Mouse (Mus musculus) heart, embryonic 16.5 days (tissue): ENCODE data around the gene Dcaf4. TPM values are rescaled to one million over a fixed set of nuclear protein-coding genes. Genes with fewer than 3 reads are reported as not detected.

Source experiments
- ATAC-seq: fragments of 200-750 bp; cut with Nextera tagmentation; replicated peaks from 2 replicates; pipeline ENCODE4 v1.8.0; 2017; ENCODE audit warnings: moderate number of reproducible peaks; ENCODE audit not compliant: insufficient read depth, low FRiP score; ENCODE audit errors: extremely low read depth
- H3K27ac ChIP-seq: fragments of 300-500 bp; sonication (generic); 2 replicates; pipeline ENCODE4 v1.5.1; 2014; ENCODE audit warnings: mild to moderate bottlenecking, low read length, control low read depth, moderate library complexity
- H3K27me3 ChIP-seq: fragments of 300-500 bp; sonication (generic); 2 replicates; pipeline ENCODE4 v1.6.1; 2014; ENCODE audit warnings: low read length, mixed read lengths; ENCODE audit not compliant: control insufficient read depth, insufficient read depth
- H3K36me3 ChIP-seq: fragments of 300-500 bp; sonication (generic); 2 replicates; pipeline ENCODE4 v1.6.1; 2014; ENCODE audit not compliant: control insufficient read depth, insufficient read depth
- H3K4me1 ChIP-seq: fragments of 300-500 bp; sonication (generic); 2 replicates; pipeline ENCODE4 v1.6.1; 2014; ENCODE audit warnings: low read length, mixed read lengths; ENCODE audit not compliant: control insufficient read depth, insufficient read depth
- H3K4me2 ChIP-seq: fragments of 300-500 bp; sonication (generic); 2 replicates; pipeline ENCODE4 v1.6.1; 2014; ENCODE audit warnings: low read depth, mild to moderate bottlenecking, control low read depth, low read length
- H3K4me3 ChIP-seq: fragments of 300-500 bp; sonication (generic); 2 replicates; pipeline ENCODE4 v1.5.1; 2014; ENCODE audit warnings: mild to moderate bottlenecking, control low read depth, low read length
- H3K9ac ChIP-seq: fragments of 300-500 bp; sonication (generic); 2 replicates; pipeline ENCODE4 v1.6.1; 2014; ENCODE audit warnings: low read length, control low read depth
- H3K9me3 ChIP-seq: fragments of 300-500 bp; sonication (generic); replicated peaks from 2 replicates; pipeline ENCODE4 v1.6.1; 2016; ENCODE audit warnings: low read length; ENCODE audit not compliant: control insufficient read depth
- WGBS: fragments of 180-500 bp; shearing (Covaris S2); extraction: QIAGEN DNeasy Blood & Tissue Kit; methylation state at CpG from one replicate; pipeline ENCODE4 v1.1.7; 2014; 5-methylcytosine and 5-hydroxymethylcytosine counted together
- polyA plus RNA-seq: library from polyadenylated mRNA; unstranded; fragments of >200 nt; fragmentation: Nextera tagmentation; extraction: Ambion mirVana; gene quantifications from 2 replicates; pipeline ENCODE4 v1.2.1, GENCODE M21; 2015

Dcaf4 gene
- polyA plus RNA-seq, 1 experiment from 2014 or later: 27.4 TPM

GRCm38 (mm10) chr12:83544791-83545190 is 24.5 kb downstream of the Dcaf4 start:
- Histone ChIP-seq H3K9ac (no peak overlapping the region), H3K4me2 (no peak overlapping the region), H3K9me3 (no peaks in the 10 kb centered on the region), H3K4me1 (peaks cover 3% of the 10 kb centered on the region; the same call in 1 of the 2 replicates), H3K36me3 (peaks cover 26% of the 10 kb centered on the region), H3K4me3 (no peak overlapping the region), H3K27ac (no peak overlapping the region), H3K27me3 (no peaks in the 10 kb centered on the region)
- ATAC-seq: no peak

GRCm38 (mm10) chr12:83551305-83551704 is 31.0 kb downstream of the Dcaf4 start:
- ATAC-seq: no peak
- Histone ChIP-seq H3K4me2 (no peak overlapping the region), H3K36me3 (peaks cover 46% of the 10 kb centered on the region), H3K27ac (no peak overlapping the region), H3K4me3 (no peak overlapping the region), H3K9me3 (no peaks in the 10 kb centered on the region), H3K4me1 (no peaks in the 10 kb centered on the region), H3K9ac (no peak overlapping the region), H3K27me3 (no peaks in the 10 kb centered on the region)
- 86% methylated on average over 16 of the region's 16 CpGs for WGBS

- no peaks in the 10 kb centered on the region for H3K27me3 ChIP-seq
- 81% methylated on average over 4 of the region's 4 CpGs for WGBS
- H3K9me3 ChIP-seq: no peaks in the 10 kb centered on the region
- no peak overlapping the region for H3K27ac ChIP-seq
- peaks cover 45% of the 10 kb centered on the region for H3K36me3 ChIP-seq
- no peak overlapping the region for H3K9ac ChIP-seq
- ATAC-seq: no peak
- no peak overlapping the region for H3K4me2 ChIP-seq
- H3K4me1 ChIP-seq: no peaks in the 10 kb centered on the region
- no peak overlapping the region for H3K4me3 ChIP-seq
Measured at GRCm38 (mm10) chr12:83553816-83554215, 33.5 kb downstream of the Dcaf4 start.

GRCm38 (mm10) chr12:83555605-83556004 is 35.3 kb downstream of the Dcaf4 start:
- H3K36me3 ChIP-seq: peaks cover 41% of the 10 kb centered on the region
- no peaks in the 10 kb centered on the region for H3K9me3 ChIP-seq
- WGBS: 66% methylated on average over 9 of the region's 9 CpGs
- H3K27me3 ChIP-seq: no peaks in the 10 kb centered on the region
- no peak overlapping the region for H3K4me3 ChIP-seq
- H3K4me2 ChIP-seq: no peak overlapping the region
- H3K27ac ChIP-seq: no peak overlapping the region
- H3K9ac ChIP-seq: no peak overlapping the region
- H3K4me1 ChIP-seq: no peaks in the 10 kb centered on the region
- no peak for ATAC-seq

GRCm38 (mm10) chr12:83558496-83558895 is 38.2 kb downstream of the Dcaf4 start:
- H3K9me3 ChIP-seq: no peaks in the 10 kb centered on the region
- no peaks in the 10 kb centered on the region for H3K27me3 ChIP-seq
- H3K27ac ChIP-seq: no peak overlapping the region
- H3K4me3 ChIP-seq: no peak overlapping the region
- H3K36me3 ChIP-seq: peaks cover 39% of the 10 kb centered on the region
- WGBS: 92% methylated on average over 7 of the region's 7 CpGs
- no peak for ATAC-seq
- no peak overlapping the region for H3K9ac ChIP-seq
- H3K4me1 ChIP-seq: no peaks in the 10 kb centered on the region
- H3K4me2 ChIP-seq: no peak overlapping the region

GRCm38 (mm10) chr12:83560189-83560588 is 39.9 kb downstream of the Dcaf4 start:
- H3K9me3 ChIP-seq: no peaks in the 10 kb centered on the region
- ATAC-seq: no peak
- no peak overlapping the region for H3K9ac ChIP-seq
- no peaks in the 10 kb centered on the region for H3K4me1 ChIP-seq
- H3K27ac ChIP-seq: no peak overlapping the region
- H3K27me3 ChIP-seq: no peaks in the 10 kb centered on the region
- H3K4me2 ChIP-seq: no peak overlapping the region
- WGBS: 76% methylated on average over 6 of the region's 6 CpGs
- H3K36me3 ChIP-seq: peaks cover 33% of the 10 kb centered on the region
- no peak overlapping the region for H3K4me3 ChIP-seq

GRCm38 (mm10) chr12:83562589-83562988 is 42.3 kb downstream of the Dcaf4 start:
- Histone ChIP-seq H3K27me3 (no peaks in the 10 kb centered on the region), H3K27ac (no peak overlapping the region), H3K4me3 (no peak overlapping the region), H3K9ac (no peak overlapping the region), H3K4me1 (no peaks in the 10 kb centered on the region), H3K4me2 (no peak overlapping the region), H3K9me3 (no peaks in the 10 kb centered on the region), H3K36me3 (peaks cover 40% of the 10 kb centered on the region)
- ATAC-seq: no peak
- WGBS: 91% methylated on average over 3 of the region's 3 CpGs

GRCm38 (mm10) chr12:83569866-83570265 is 49.6 kb downstream of the Dcaf4 start:
- Histone ChIP-seq H3K36me3 (peaks cover 39% of the 10 kb centered on the region), H3K4me3 (no peak overlapping the region)
- 93% methylated on average over 3 of the region's 3 CpGs for WGBS

GRCm38 (mm10) chr12:83572717-83573116 is 52.5 kb downstream of the Dcaf4 start:
- Histone ChIP-seq H3K9me3 (no peaks in the 10 kb centered on the region), H3K36me3 (peaks cover 27% of the 10 kb centered on the region), H3K9ac (no peak overlapping the region), H3K4me3 (no peak overlapping the region), H3K4me2 (no peak overlapping the region), H3K27me3 (no peaks in the 10 kb centered on the region), H3K27ac (no peak overlapping the region), H3K4me1 (no peaks in the 10 kb centered on the region)
- ATAC-seq: no peak
- WGBS: 78% methylated on average over 5 of the region's 5 CpGs

More at GRCm38 (mm10) chr12:83569866-83570265, 49.6 kb downstream of the Dcaf4 start:
- Histone ChIP-seq H3K27ac (no peak overlapping the region), H3K9ac (no peak overlapping the region), H3K9me3 (no peaks in the 10 kb centered on the region), H3K4me1 (no peaks in the 10 kb centered on the region), H3K4me2 (no peak overlapping the region), H3K27me3 (no peaks in the 10 kb centered on the region)
- no peak for ATAC-seq

GRCm38 (mm10) chr12:83577445-83577844 is 57.2 kb downstream of the Dcaf4 start:
- no peak for ATAC-seq
- Histone ChIP-seq H3K9ac (no peak overlapping the region), H3K9me3 (no peaks in the 10 kb centered on the region), H3K4me2 (no peak overlapping the region), H3K27me3 (no peaks in the 10 kb centered on the region), H3K4me3 (no peak overlapping the region), H3K36me3 (peaks cover 16% of the 10 kb centered on the region), H3K27ac (no peak overlapping the region), H3K4me1 (peaks cover 13% of the 10 kb centered on the region)
- 93% methylated on average over 5 of the region's 5 CpGs for WGBS
